Mouse (Mus musculus) c-Kit-positive CD71-positive TER-119-negative erythroid progenitor cells, embryonic 14.5 days (primary cell): ENCODE measurements around the gene Dao.

ENCODE experiments used
- DNase-seq: peaks from one replicate; pipeline ENCODE4 v3.0.0-alpha.2; 2013; ENCODE audit warnings: low read depth

Gene Dao

DNA sequence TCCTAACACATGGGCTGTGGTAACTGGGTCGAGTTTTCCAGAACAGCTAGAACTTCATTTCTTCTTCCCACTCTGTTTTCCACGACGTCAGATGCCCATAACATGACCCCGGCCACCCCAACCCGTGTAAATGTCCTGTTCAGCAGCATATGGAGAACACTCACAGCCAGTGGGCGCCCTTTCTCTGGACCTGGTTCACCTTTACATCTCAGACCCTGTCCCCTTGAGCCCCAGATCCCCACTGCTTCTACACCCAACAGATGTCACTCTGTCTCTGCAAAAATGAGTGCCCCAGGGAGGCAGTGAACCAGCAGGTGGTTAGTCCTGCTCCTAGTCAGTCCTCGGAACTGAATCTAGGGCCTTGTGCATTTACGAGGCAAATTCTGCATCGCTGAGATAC, 64.5 kb downstream of the Dao start:
- no peak for DNase-seq

DNA sequence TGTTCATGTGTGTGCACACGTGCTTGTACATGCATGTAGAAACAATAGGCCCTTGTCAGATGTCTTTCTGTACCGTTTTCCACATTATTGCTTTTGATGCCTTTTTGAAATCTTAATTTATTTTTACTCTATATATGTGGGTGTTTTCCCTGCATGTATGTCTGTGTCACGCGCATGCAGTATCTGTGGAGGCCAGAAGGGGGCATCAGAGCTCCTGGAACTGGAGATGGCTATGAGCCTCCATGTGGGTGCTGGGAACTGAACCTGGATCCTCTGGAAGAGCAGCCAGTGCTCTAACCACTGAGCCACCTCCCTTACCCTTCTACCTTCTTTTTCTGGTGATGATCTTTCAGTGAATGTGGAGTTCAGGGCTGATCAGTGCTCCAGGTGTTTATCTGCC, 67.4 kb downstream of the Dao start:
- DNase-seq: no peak

DNA sequence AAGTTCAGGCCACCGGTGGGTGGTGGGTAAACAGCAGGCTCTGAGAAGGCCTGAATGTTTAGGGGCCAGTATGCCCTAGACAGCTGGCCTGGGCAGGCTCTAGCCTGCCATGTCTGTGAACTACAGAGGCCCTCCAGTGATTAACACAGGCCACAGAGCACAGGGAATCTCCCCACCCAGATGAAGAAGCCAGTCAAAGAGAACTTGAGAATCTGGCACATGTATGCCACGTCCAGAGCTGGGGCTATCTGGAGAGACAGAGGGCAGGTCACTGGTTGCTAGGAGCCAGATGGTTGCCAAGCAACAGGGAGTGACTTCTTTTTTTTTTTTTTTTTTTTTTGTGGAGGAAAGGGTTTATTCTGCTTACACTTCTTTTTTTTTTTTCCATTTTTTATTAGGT, 68.8 kb downstream of the Dao start:
- DNase-seq: no peak
